Mouse (Mus musculus): ENCODE measurements at regions not wholly inside any gene's neighbourhood (a gene's known extent, or its start where the extent isn't known, plus 50 kb on each side); places are given as distances from the start of the nearest gene placed in this dataset.
A peak's percentile ranks its signal among the peaks of the same experiment; 100 is the strongest.

GRCm38 (mm10) chr3:68758609-68759008 is 68.2 kb downstream of the Il12a start:
- DNase-seq: no peak
- no peak overlapping the region for H3K27ac ChIP-seq
- intact Hi-C loops (cut with DNase I): no loop called here
- H3K27me3 ChIP-seq (ENCODE audit: control insufficient read depth, insufficient read depth, low read length): no peaks in the 10 kb centered on the region; the same call in 1 of the 2 replicates
- TF ChIP-seq EP300 (IDR thresholded peaks at IDR 0.05; ENCODE audit: insufficient read depth, low read depth, low read length) (no peak), CTCF (IDR thresholded peaks at IDR 0.05) (no peak)
- no peak overlapping the region for H3K4me3 ChIP-seq
- peaks cover 16% of the 10 kb centered on the region for H3K4me1 ChIP-seq (ENCODE audit: control insufficient read depth, insufficient read depth, low read length)
- H3K9ac ChIP-seq (ENCODE audit: low read depth, low read length): no peak overlapping the region
- H3K79me2 ChIP-seq (replicated peaks; ENCODE audit: control insufficient read depth, insufficient read depth, low read length): no peaks in the 10 kb centered on the region
- H3K36me3 ChIP-seq (ENCODE audit: control insufficient read depth, insufficient read depth, low read length): no peaks in the 10 kb centered on the region

GRCm38 (mm10) chr3:68759375-68759774 is 68.9 kb downstream of the Il12a start:
- H3K4me1 ChIP-seq (ENCODE audit: control insufficient read depth, insufficient read depth, low read length): peaks cover 16% of the 10 kb centered on the region
- H3K27me3 ChIP-seq (ENCODE audit: control insufficient read depth, insufficient read depth, low read length): no peaks in the 10 kb centered on the region; the same call in 1 of the 2 replicates
- intact Hi-C loops (cut with DNase I): no loop called here
- H3K79me2 ChIP-seq (replicated peaks; ENCODE audit: control insufficient read depth, insufficient read depth, low read length): no peaks in the 10 kb centered on the region
- WGBS: 32% methylated on average over 8 of the region's 8 CpGs
- H3K9ac ChIP-seq (ENCODE audit: low read depth, low read length): no peak overlapping the region
- peak overlapping the region; percentile 34; the same call in 1 of the 2 replicates for H3K27ac ChIP-seq
- TF ChIP-seq POLR2A (IDR thresholded peaks at IDR 0.05; ENCODE audit: insufficient read depth, low read depth, low read length) (0 out of 2 replicates have a peak, but pooled peaks have one; percentile 17), CTCF (IDR thresholded peaks at IDR 0.05) (no peak), EP300 (IDR thresholded peaks at IDR 0.05; ENCODE audit: insufficient read depth, low read depth, low read length) (peak; percentile 86)
- no peaks in the 10 kb centered on the region for H3K36me3 ChIP-seq (ENCODE audit: control insufficient read depth, insufficient read depth, low read length)
- H3K4me3 ChIP-seq: no peak overlapping the region
- DNase-seq: peak; percentile 60 to 75

GRCm38 (mm10) chr3:68760806-68761205 is 70.4 kb downstream of the Il12a start:
- TF ChIP-seq EP300 (IDR thresholded peaks at IDR 0.05; ENCODE audit: insufficient read depth, low read depth, low read length) (no peak), POLR2A (IDR thresholded peaks at IDR 0.05; ENCODE audit: insufficient read depth, low read depth, low read length) (no peak), CTCF (IDR thresholded peaks at IDR 0.05) (no peak)
- H3K4me3 ChIP-seq: no peak overlapping the region
- H3K36me3 ChIP-seq (ENCODE audit: control insufficient read depth, insufficient read depth, low read length): no peaks in the 10 kb centered on the region
- H3K27ac ChIP-seq: no peak overlapping the region
- H3K79me2 ChIP-seq (replicated peaks; ENCODE audit: control insufficient read depth, insufficient read depth, low read length): no peaks in the 10 kb centered on the region
- no peak for DNase-seq
- intact Hi-C loops (cut with DNase I): no loop called here
- H3K9ac ChIP-seq (ENCODE audit: low read depth, low read length): no peak overlapping the region
- peaks cover 19% of the 10 kb centered on the region for H3K4me1 ChIP-seq (ENCODE audit: control insufficient read depth, insufficient read depth, low read length)
- no peaks in the 10 kb centered on the region; the same call in 1 of the 2 replicates for H3K27me3 ChIP-seq (ENCODE audit: control insufficient read depth, insufficient read depth, low read length)
- WGBS: 84% methylated on average over 2 of the region's 2 CpGs

- Histone ChIP-seq H3K4me3 (no peak overlapping the region; the same call in 1 of the 2 replicates), H3K9ac (ENCODE audit: low read depth, low read length) (no peak overlapping the region), H3K27ac (peak overlapping the region; percentile 68), H3K79me2 (replicated peaks; ENCODE audit: control insufficient read depth, insufficient read depth, low read length) (no peaks in the 10 kb centered on the region), H3K36me3 (ENCODE audit: control insufficient read depth, insufficient read depth, low read length) (no peaks in the 10 kb centered on the region), H3K4me1 (ENCODE audit: control insufficient read depth, insufficient read depth, low read length) (peaks cover 19% of the 10 kb centered on the region), H3K27me3 (ENCODE audit: control insufficient read depth, insufficient read depth, low read length) (no peaks in the 10 kb centered on the region; the same call in 1 of the 2 replicates)
- intact Hi-C loops (cut with DNase I): no loop called here
- TF ChIP-seq CTCF (IDR thresholded peaks at IDR 0.05): no peak
- TF ChIP-seq EP300 (IDR thresholded peaks at IDR 0.05; ENCODE audit: insufficient read depth, low read depth, low read length): no peak
- TF ChIP-seq POLR2A (IDR thresholded peaks at IDR 0.05; ENCODE audit: insufficient read depth, low read depth, low read length): no peak
- 45% methylated on average over 7 of the region's 7 CpGs for WGBS
- DNase-seq: no peak
Measured at GRCm38 (mm10) chr3:68761242-68761625, 70.8 kb downstream of the Il12a start.

- Histone ChIP-seq H3K4me3 (no peak overlapping the region; the same call in 1 of the 2 replicates), H3K4me1 (ENCODE audit: control insufficient read depth, insufficient read depth, low read length) (peaks cover 19% of the 10 kb centered on the region), H3K79me2 (replicated peaks; ENCODE audit: control insufficient read depth, insufficient read depth, low read length) (no peaks in the 10 kb centered on the region), H3K27me3 (ENCODE audit: control insufficient read depth, insufficient read depth, low read length) (no peaks in the 10 kb centered on the region; the same call in 1 of the 2 replicates), H3K9ac (ENCODE audit: low read depth, low read length) (no peak overlapping the region), H3K27ac (peak overlapping the region; percentile 68), H3K36me3 (ENCODE audit: control insufficient read depth, insufficient read depth, low read length) (no peaks in the 10 kb centered on the region)
- intact Hi-C loops (cut with DNase I): no loop called here
- WGBS: 29% methylated on average over 11 of the region's 11 CpGs
- TF ChIP-seq CTCF (IDR thresholded peaks at IDR 0.05) (no peak), EP300 (IDR thresholded peaks at IDR 0.05; ENCODE audit: insufficient read depth, low read depth, low read length) (0 out of 2 replicates have a peak, but pooled peaks have one; percentile 55), POLR2A (IDR thresholded peaks at IDR 0.05; ENCODE audit: insufficient read depth, low read depth, low read length) (peak; percentile 24; the same call in 1 of the 2 replicates)
- DNase-seq: peak in 1 of 2 experiments; percentile 40
Measured at GRCm38 (mm10) chr3:68761626-68762331, 71.3 kb downstream of the Il12a start.

GRCm38 (mm10) chr3:68762988-68763387 is 72.5 kb downstream of the Il12a start:
- DNase-seq: no peak
- no peaks in the 10 kb centered on the region for H3K79me2 ChIP-seq (replicated peaks; ENCODE audit: control insufficient read depth, insufficient read depth, low read length)
- TF ChIP-seq EP300 (IDR thresholded peaks at IDR 0.05; ENCODE audit: insufficient read depth, low read depth, low read length) (no peak), POLR2A (IDR thresholded peaks at IDR 0.05; ENCODE audit: insufficient read depth, low read depth, low read length) (no peak), CTCF (IDR thresholded peaks at IDR 0.05) (no peak)
- intact Hi-C loops (cut with DNase I): no loop called here
- WGBS: 94% methylated on average over 8 of the region's 8 CpGs
- H3K27me3 ChIP-seq (ENCODE audit: control insufficient read depth, insufficient read depth, low read length): no peaks in the 10 kb centered on the region; the same call in 1 of the 2 replicates
- H3K4me3 ChIP-seq: no peak overlapping the region
- H3K27ac ChIP-seq: no peak overlapping the region
- peaks cover 19% of the 10 kb centered on the region for H3K4me1 ChIP-seq (ENCODE audit: control insufficient read depth, insufficient read depth, low read length)
- no peaks in the 10 kb centered on the region for H3K36me3 ChIP-seq (ENCODE audit: control insufficient read depth, insufficient read depth, low read length)
- no peak overlapping the region for H3K9ac ChIP-seq (ENCODE audit: low read depth, low read length)
